Mouse (Mus musculus) C2C12 (cell line): Measurements from ENCODE around the gene Il31ra.

Experiments used
- CTCF ChIP-seq: IDR thresholded peaks from one replicate; pipeline ENCODE4 v1.5.1; 2011; ENCODE audit not compliant: control insufficient read depth, insufficient read depth, insufficient read length
- MAX ChIP-seq: IDR thresholded peaks from one replicate; pipeline ENCODE4 v1.6.1; 2011; ENCODE audit warnings: mild to moderate bottlenecking, control low read depth
- MYOD1 ChIP-seq: IDR thresholded peaks from one replicate; pipeline ENCODE4 v1.6.1; 2011; ENCODE audit warnings: low read depth; ENCODE audit not compliant: control insufficient read depth, insufficient read length
- USF1 ChIP-seq: IDR thresholded peaks from one replicate; pipeline ENCODE4 v1.6.1; 2011; ENCODE audit warnings: low read depth, mild to moderate bottlenecking, control low read depth, moderate library complexity

DNA sequence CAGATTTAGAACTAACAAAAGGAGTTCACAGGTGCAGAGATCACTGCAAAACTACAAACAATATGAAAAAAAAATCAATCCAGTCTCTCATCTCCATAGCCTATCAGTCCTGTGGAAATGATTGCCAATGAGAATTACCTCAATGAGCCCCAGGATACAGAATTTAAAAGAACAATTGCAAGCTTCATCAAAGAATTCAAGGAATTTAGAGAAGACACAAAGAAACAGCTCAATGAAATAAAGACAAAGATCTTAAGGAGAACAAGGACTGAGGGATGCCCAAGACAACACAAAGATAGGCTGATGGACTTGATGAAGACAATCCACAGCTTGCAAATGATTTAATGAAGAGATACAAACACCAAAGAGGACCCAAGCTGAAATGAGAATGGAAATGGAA is 20.4 kb downstream of the Il31ra start:
- TF ChIP-seq CTCF, result no peak
- TF ChIP-seq MAX, result no peak
- TF ChIP-seq USF1, result no peak
- TF ChIP-seq MYOD1, result no peak
